Mouse (Mus musculus) midbrain, postnatal 0 days (tissue): ENCODE measurements at regions not wholly inside any gene's neighbourhood (a gene's known extent, or its start where the extent isn't known, plus 50 kb on each side); places are given as distances from the start of the nearest gene placed in this dataset.

Experiments
- ATAC-seq: fragments of 200-750 bp; cut with Nextera tagmentation; 2 replicates; pipeline ENCODE4 v1.8.0; 2017; ENCODE audit warnings: moderate number of reproducible peaks, mild to moderate bottlenecking, moderate TSS enrichment, moderate library complexity; ENCODE audit not compliant: low FRiP score
- DNase-seq: peaks from one replicate; pipeline ENCODE4 v3.0.0-alpha.2; 2015; ENCODE audit warnings: low spot score
- H3K27ac ChIP-seq: fragments of 300-500 bp; sonication (generic); 2 replicates; pipeline ENCODE4 v1.5.1; 2014; ENCODE audit warnings: low read depth, mild to moderate bottlenecking, low read length, mixed read lengths
- H3K27me3 ChIP-seq: fragments of 300-500 bp; sonication (generic); 2 replicates; pipeline ENCODE4 v1.6.1; 2014; ENCODE audit warnings: low read length, control low read depth, mixed read lengths; ENCODE audit not compliant: insufficient read depth
- H3K36me3 ChIP-seq: fragments of 300-500 bp; sonication (generic); 2 replicates; pipeline ENCODE4 v1.6.1; 2014; ENCODE audit warnings: low read length, control low read depth, mixed read lengths; ENCODE audit not compliant: insufficient read depth
- H3K4me1 ChIP-seq: fragments of 300-500 bp; sonication (generic); 2 replicates; pipeline ENCODE4 v1.6.1; 2014; ENCODE audit warnings: mild to moderate bottlenecking, control low read depth, antibody characterized with exemption, low read length, mixed read lengths; ENCODE audit not compliant: insufficient read depth
- H3K4me2 ChIP-seq: fragments of 300-500 bp; sonication (generic); 2 replicates; pipeline ENCODE4 v1.6.1; 2014; ENCODE audit warnings: low read depth, mild to moderate bottlenecking, low read length, mixed read lengths; ENCODE audit not compliant: poor library complexity, severe bottlenecking
- H3K4me3 ChIP-seq: fragments of 300-500 bp; sonication (generic); 2 replicates; pipeline ENCODE4 v1.5.1; 2014; ENCODE audit warnings: low read depth, mild to moderate bottlenecking, low read length, moderate library complexity
- H3K9ac ChIP-seq: fragments of 300-500 bp; sonication (generic); replicated peaks from 2 replicates; pipeline ENCODE4 v1.6.1; 2014; ENCODE audit warnings: mild to moderate bottlenecking, low read length, moderate library complexity, mixed read lengths; ENCODE audit not compliant: poor library complexity, severe bottlenecking
- H3K9me3 ChIP-seq: fragments of 300-500 bp; sonication (generic); 2 replicates; pipeline ENCODE4 v1.6.1; 2016; ENCODE audit warnings: low read length, control low read depth
- CTCF ChIP-seq: IDR thresholded peaks from 2 replicates; pipeline ENCODE4 v1.5.1; 2016; ENCODE audit warnings: antibody characterized with exemption, mild to moderate bottlenecking
- WGBS: fragments of 180-500 bp; shearing (Covaris S2); extraction: QIAGEN DNeasy Blood & Tissue Kit; methylation state at CpG from one replicate; pipeline ENCODE4 v1.1.7; 2014; 5-methylcytosine and 5-hydroxymethylcytosine counted together

DNA sequence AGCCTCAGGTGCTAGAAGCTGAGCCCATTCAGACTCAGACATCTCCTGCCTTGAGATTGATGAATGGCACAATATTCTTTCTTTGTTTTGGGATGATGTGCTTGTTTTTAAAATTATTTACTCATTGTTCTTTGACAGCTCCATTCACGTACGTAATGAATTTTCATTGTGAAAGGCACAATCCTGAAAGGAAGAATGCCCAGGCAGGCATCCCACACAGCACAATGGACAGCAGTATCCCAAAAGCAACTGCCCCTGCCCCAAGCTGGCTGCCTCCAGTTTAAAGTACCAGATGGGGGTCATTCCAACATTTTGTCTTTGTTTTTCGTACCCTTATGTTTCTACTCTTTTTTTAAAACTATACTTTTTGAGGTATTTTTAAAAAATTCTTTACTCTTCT, 210.9 kb upstream of the St8sia2 start:
- ATAC-seq, result no peak
- H3K9ac ChIP-seq, result no peak overlapping the region
- no peak for TF ChIP-seq CTCF

DNA sequence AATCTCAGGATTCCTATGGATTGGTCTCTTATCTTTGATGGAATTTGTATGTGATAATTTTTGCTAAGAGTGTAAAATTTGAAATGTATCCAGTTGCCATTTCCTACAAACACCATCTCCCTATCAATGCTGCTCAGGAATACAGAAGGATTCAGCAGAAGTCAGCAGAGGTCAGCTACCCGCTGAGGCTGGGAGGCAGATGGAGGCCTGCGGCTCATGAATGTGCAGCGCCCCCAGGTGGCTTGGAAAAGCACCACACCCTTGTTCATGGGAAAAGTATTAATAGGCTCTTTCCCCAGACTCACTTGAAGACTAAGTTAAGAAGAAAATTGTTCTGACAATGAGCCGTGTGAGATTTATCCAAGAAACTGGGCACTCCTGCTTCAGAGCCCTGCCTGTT, 187.2 kb upstream of the St8sia2 start:
- no peak for ATAC-seq
- DNase-seq, result peak; percentile 11
- WGBS, result 37% methylated on average over 4 of the region's 4 CpGs
- Histone ChIP-seq H3K27me3 (no peaks in the 10 kb centered on the region), H3K4me3 (no peak overlapping the region), H3K4me2 (no peak overlapping the region), H3K4me1 (no peaks in the 10 kb centered on the region), H3K9me3 (no peaks in the 10 kb centered on the region), H3K36me3 (no peaks in the 10 kb centered on the region), H3K9ac (no peak overlapping the region), H3K27ac (no peak overlapping the region)
- peak; percentile 59 for TF ChIP-seq CTCF

More for the DNA sequence above, 210.9 kb upstream of the St8sia2 start:
- WGBS, result 67% methylated on average over 3 of the region's 3 CpGs
- Histone ChIP-seq H3K36me3 (no peaks in the 10 kb centered on the region), H3K4me3 (no peak overlapping the region), H3K27me3 (no peaks in the 10 kb centered on the region), H3K27ac (no peak overlapping the region), H3K4me1 (no peaks in the 10 kb centered on the region), H3K9me3 (no peaks in the 10 kb centered on the region), H3K4me2 (no peak overlapping the region)
- no peak for DNase-seq

DNA sequence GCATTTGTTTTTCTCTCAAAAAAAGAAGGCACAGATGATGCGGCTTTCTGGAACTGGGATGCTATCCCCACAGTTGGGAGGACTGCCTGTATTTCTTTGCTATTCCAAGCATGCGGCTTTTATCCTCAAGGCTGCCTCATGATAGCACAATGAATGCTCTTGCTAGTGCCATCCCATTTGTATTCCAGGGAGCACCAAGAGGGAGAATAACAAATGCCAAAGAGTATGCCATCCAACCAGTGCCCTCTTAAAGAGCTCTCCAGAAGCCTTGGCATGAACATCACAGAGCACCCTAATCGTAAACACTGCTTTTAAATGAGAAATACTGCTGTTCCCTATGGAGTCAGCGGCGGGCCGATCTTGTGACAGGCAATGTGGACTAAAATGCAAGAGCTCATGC, 185.3 kb upstream of the St8sia2 start:
- Histone ChIP-seq H3K9ac (no peak overlapping the region), H3K4me1 (no peaks in the 10 kb centered on the region), H3K36me3 (no peaks in the 10 kb centered on the region), H3K4me3 (no peak overlapping the region), H3K27ac (no peak overlapping the region), H3K27me3 (no peaks in the 10 kb centered on the region), H3K4me2 (no peak overlapping the region), H3K9me3 (no peaks in the 10 kb centered on the region)
- no peak for ATAC-seq
- WGBS, result 68% methylated on average over 6 of the region's 6 CpGs
- no peak for TF ChIP-seq CTCF
- peak; percentile 65 for DNase-seq

DNA sequence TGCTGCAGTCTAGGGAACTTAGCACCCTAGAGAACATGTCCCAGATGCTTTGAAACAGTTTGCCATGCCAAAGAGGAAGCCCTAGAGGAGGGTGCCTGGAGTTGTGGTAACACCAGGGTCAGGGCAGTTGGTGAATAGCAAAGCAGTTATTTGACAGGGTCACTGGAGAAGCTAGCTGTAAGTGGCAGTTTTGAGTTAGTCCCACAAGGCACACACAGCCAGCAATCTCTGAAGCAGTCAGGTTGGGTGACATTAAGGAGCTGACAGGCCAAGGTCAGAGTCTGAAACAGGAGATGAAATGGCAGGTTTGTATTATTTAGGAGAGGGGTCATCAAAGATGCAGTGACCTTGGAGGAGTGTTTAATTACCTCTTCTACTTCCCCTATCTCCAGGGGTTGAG, 171.2 kb upstream of the St8sia2 start:
- DNase-seq, result no peak
- Histone ChIP-seq H3K4me2 (no peak overlapping the region), H3K27ac (no peak overlapping the region), H3K27me3 (no peaks in the 10 kb centered on the region), H3K4me3 (no peak overlapping the region), H3K36me3 (no peaks in the 10 kb centered on the region), H3K4me1 (no peaks in the 10 kb centered on the region), H3K9ac (no peak overlapping the region), H3K9me3 (no peaks in the 10 kb centered on the region)
- no peak for TF ChIP-seq CTCF
- ATAC-seq, result no peak

DNA sequence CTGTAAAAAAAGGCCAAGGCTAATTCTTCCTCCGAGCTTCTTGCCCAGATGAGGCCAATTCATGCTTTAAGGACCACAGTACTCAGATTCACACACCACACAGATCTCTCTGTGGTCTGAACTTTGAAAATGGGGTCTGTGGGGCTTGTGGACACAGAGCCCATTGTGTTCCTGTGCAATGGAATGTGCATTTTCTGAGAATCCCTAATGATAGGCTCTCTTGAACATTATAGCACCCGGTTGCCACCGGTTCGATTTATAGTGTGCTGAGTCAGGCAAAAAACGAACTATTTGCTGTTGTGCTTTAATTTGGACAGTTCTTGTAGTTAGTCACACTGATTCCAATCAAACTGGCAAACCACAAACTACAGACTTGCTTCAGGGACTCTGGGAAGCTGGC, 160.7 kb upstream of the St8sia2 start:
- ATAC-seq (no peak), DNase-seq (no peak)
- H3K4me1 ChIP-seq, result no peaks in the 10 kb centered on the region
- no peaks in the 10 kb centered on the region for H3K27me3 ChIP-seq
- H3K9ac ChIP-seq, result no peak overlapping the region
- H3K27ac ChIP-seq, result no peak overlapping the region
- WGBS, result 75% methylated on average over 5 of the region's 5 CpGs
- H3K4me3 ChIP-seq, result no peak overlapping the region
- no peak for TF ChIP-seq CTCF
- no peaks in the 10 kb centered on the region for H3K9me3 ChIP-seq
- H3K36me3 ChIP-seq, result no peaks in the 10 kb centered on the region
- no peak overlapping the region for H3K4me2 ChIP-seq

DNA sequence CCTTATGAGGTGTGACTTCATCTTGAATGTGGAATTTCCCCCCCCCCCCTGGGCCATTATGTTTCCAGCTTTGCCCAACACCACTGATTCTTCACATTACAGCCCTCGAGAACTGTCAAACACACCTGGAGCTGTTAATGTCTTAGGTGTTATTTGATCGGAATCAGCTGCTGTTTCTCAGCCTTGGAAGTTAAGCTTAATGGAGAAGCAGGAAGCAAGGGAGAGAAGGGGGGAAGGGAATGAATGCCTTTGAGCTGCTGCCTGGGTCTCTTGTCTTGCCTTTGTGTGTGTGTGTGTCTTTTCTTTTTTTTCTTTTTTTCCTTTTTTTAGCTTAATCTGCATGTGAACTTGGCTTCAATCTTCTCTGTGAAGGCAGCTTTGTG, 159.7 kb upstream of the St8sia2 start:
- TF ChIP-seq CTCF, result no peak
- DNase-seq, result no peak
- H3K4me1 ChIP-seq, result no peaks in the 10 kb centered on the region

More for the DNA sequence above, 159.7 kb upstream of the St8sia2 start:
- Histone ChIP-seq H3K27me3 (no peaks in the 10 kb centered on the region), H3K4me3 (no peak overlapping the region), H3K27ac (no peak overlapping the region), H3K4me2 (no peak overlapping the region), H3K36me3 (no peaks in the 10 kb centered on the region), H3K9ac (no peak overlapping the region), H3K9me3 (no peaks in the 10 kb centered on the region)
- ATAC-seq, result no peak
- WGBS, result 23% methylated on average over 2 of the region's 2 CpGs
